Mouse (Mus musculus): ENCODE data around the gene Sncb. TPM values are rescaled to one million over a fixed set of nuclear protein-coding genes. Genes with fewer than 3 reads are reported as not detected.

Gene Sncb
- polyA plus RNA-seq, 1 experiment = 0.63 TPM

- 85% methylated on average over 3 of the region's 3 CpGs for WGBS
These were observed 14.7 kb upstream of the Sncb start for GRCm38 (mm10) chr13:54781086-54781485.

GRCm38 (mm10) chr13:54780592-54780991, 14.2 kb upstream of the Sncb start:
- no peak overlapping the region for H3K27ac ChIP-seq (ENCODE audit: insufficient read depth, low read depth, low read length)
- no peaks in the 10 kb centered on the region for H3K27me3 ChIP-seq (ENCODE audit: control insufficient read depth, insufficient read depth, low read length)
- no peak overlapping the region for H3K4me3 ChIP-seq (ENCODE audit: low read depth, low read length)
- WGBS = 79% methylated on average over 3 of the region's 3 CpGs
- TF ChIP-seq CTCF (IDR thresholded peaks at IDR 0.05; ENCODE audit: extremely low read depth, insufficient read length, insufficient replicate concordance, low read depth, low read length) (no peak), POLR2A (IDR thresholded peaks at IDR 0.05; ENCODE audit: low read depth, low read length) (no peak)
- H3K36me3 ChIP-seq (ENCODE audit: control insufficient read depth, insufficient read depth, low read length) = no peaks in the 10 kb centered on the region
- no peaks in the 10 kb centered on the region for H3K4me1 ChIP-seq (ENCODE audit: control insufficient read depth, insufficient read depth, insufficient read length, low read length)

More at GRCm38 (mm10) chr13:54781086-54781485, 14.7 kb upstream of the Sncb start:
- Histone ChIP-seq H3K4me3 (ENCODE audit: low read depth, low read length) (no peak overlapping the region), H3K27me3 (ENCODE audit: control insufficient read depth, insufficient read depth, low read length) (no peaks in the 10 kb centered on the region), H3K27ac (ENCODE audit: insufficient read depth, low read depth, low read length) (no peak overlapping the region), H3K4me1 (ENCODE audit: control insufficient read depth, insufficient read depth, insufficient read length, low read length) (no peaks in the 10 kb centered on the region), H3K36me3 (ENCODE audit: control insufficient read depth, insufficient read depth, low read length) (no peaks in the 10 kb centered on the region)
- no peak for TF ChIP-seq CTCF (IDR thresholded peaks at IDR 0.05; ENCODE audit: extremely low read depth, insufficient read length, insufficient replicate concordance, low read depth, low read length)

GRCm38 (mm10) chr13:54767012-54767411, 617 bp upstream of the Sncb start:
- H3K27ac ChIP-seq (ENCODE audit: insufficient read depth, low read depth, low read length) = no peak overlapping the region
- H3K4me1 ChIP-seq (ENCODE audit: control insufficient read depth, insufficient read depth, insufficient read length, low read length) = peaks cover 9% of the 10 kb centered on the region
- WGBS = 75% methylated on average over 4 of the region's 4 CpGs
- H3K36me3 ChIP-seq (ENCODE audit: control insufficient read depth, insufficient read depth, low read length) = no peaks in the 10 kb centered on the region
- peaks cover 20% of the 10 kb centered on the region for H3K27me3 ChIP-seq (ENCODE audit: control insufficient read depth, insufficient read depth, low read length)
- TF ChIP-seq POLR2A (IDR thresholded peaks at IDR 0.05; ENCODE audit: low read depth, low read length) = no peak
- no peak for TF ChIP-seq CTCF (IDR thresholded peaks at IDR 0.05; ENCODE audit: extremely low read depth, insufficient read length, insufficient replicate concordance, low read depth, low read length)
- H3K4me3 ChIP-seq (ENCODE audit: low read depth, low read length) = no peak overlapping the region

GRCm38 (mm10) chr13:54765281-54766191, 859 bp downstream of the Sncb start:
- peaks cover 20% of the 10 kb centered on the region for H3K27me3 ChIP-seq (ENCODE audit: control insufficient read depth, insufficient read depth, low read length)
- TF ChIP-seq POLR2A (IDR thresholded peaks at IDR 0.05; ENCODE audit: low read depth, low read length) (no peak), CTCF (IDR thresholded peaks at IDR 0.05; ENCODE audit: extremely low read depth, insufficient read length, insufficient replicate concordance, low read depth, low read length) (no peak)
- H3K27ac ChIP-seq (ENCODE audit: insufficient read depth, low read depth, low read length) = no peak overlapping the region
- 7% methylated on average over 44 of the region's 44 CpGs for WGBS
- peaks cover 9% of the 10 kb centered on the region for H3K4me1 ChIP-seq (ENCODE audit: control insufficient read depth, insufficient read depth, insufficient read length, low read length)
- H3K36me3 ChIP-seq (ENCODE audit: control insufficient read depth, insufficient read depth, low read length) = no peaks in the 10 kb centered on the region
- H3K4me3 ChIP-seq (ENCODE audit: low read depth, low read length) = peak overlapping the region; percentile 53

GRCm38 (mm10) chr13:54760906-54761305, 5.5 kb downstream of the Sncb start:
- H3K27me3 ChIP-seq (ENCODE audit: control insufficient read depth, insufficient read depth, low read length) = peaks cover 11% of the 10 kb centered on the region
- no peak for TF ChIP-seq CTCF (IDR thresholded peaks at IDR 0.05; ENCODE audit: extremely low read depth, insufficient read length, insufficient replicate concordance, low read depth, low read length)
- no peak for TF ChIP-seq POLR2A (IDR thresholded peaks at IDR 0.05; ENCODE audit: low read depth, low read length)
- no peak overlapping the region for H3K4me3 ChIP-seq (ENCODE audit: low read depth, low read length)
- H3K36me3 ChIP-seq (ENCODE audit: control insufficient read depth, insufficient read depth, low read length) = no peaks in the 10 kb centered on the region
- no peak overlapping the region for H3K27ac ChIP-seq (ENCODE audit: insufficient read depth, low read depth, low read length)
- 76% methylated on average over 7 of the region's 7 CpGs for WGBS
- H3K4me1 ChIP-seq (ENCODE audit: control insufficient read depth, insufficient read depth, insufficient read length, low read length) = peaks cover 12% of the 10 kb centered on the region

GRCm38 (mm10) chr13:54760164-54760795, 6.1 kb downstream of the Sncb start:
- WGBS = 66% methylated on average over 8 of the region's 8 CpGs
- no peak for TF ChIP-seq POLR2A (IDR thresholded peaks at IDR 0.05; ENCODE audit: low read depth, low read length)
- no peak for TF ChIP-seq CTCF (IDR thresholded peaks at IDR 0.05; ENCODE audit: extremely low read depth, insufficient read length, insufficient replicate concordance, low read depth, low read length)
- H3K27me3 ChIP-seq (ENCODE audit: control insufficient read depth, insufficient read depth, low read length) = peaks cover 4% of the 10 kb centered on the region

GRCm38 (mm10) chr13:54759496-54759895, 6.9 kb downstream of the Sncb start:
- Histone ChIP-seq H3K27ac (ENCODE audit: insufficient read depth, low read depth, low read length) (no peak overlapping the region), H3K36me3 (ENCODE audit: control insufficient read depth, insufficient read depth, low read length) (no peaks in the 10 kb centered on the region), H3K4me3 (ENCODE audit: low read depth, low read length) (no peak overlapping the region), H3K4me1 (ENCODE audit: control insufficient read depth, insufficient read depth, insufficient read length, low read length) (peaks cover 8% of the 10 kb centered on the region; the same call in 1 of the 2 replicates), H3K27me3 (ENCODE audit: control insufficient read depth, insufficient read depth, low read length) (no peaks in the 10 kb centered on the region)
- TF ChIP-seq POLR2A (IDR thresholded peaks at IDR 0.05; ENCODE audit: low read depth, low read length) (no peak), CTCF (IDR thresholded peaks at IDR 0.05; ENCODE audit: extremely low read depth, insufficient read length, insufficient replicate concordance, low read depth, low read length) (no peak)
- 28% methylated on average over 7 of the region's 7 CpGs for WGBS

More at GRCm38 (mm10) chr13:54760164-54760795, 6.1 kb downstream of the Sncb start:
- Histone ChIP-seq H3K4me1 (ENCODE audit: control insufficient read depth, insufficient read depth, insufficient read length, low read length) (peaks cover 8% of the 10 kb centered on the region; the same call in 1 of the 2 replicates), H3K27ac (ENCODE audit: insufficient read depth, low read depth, low read length) (no peak overlapping the region), H3K36me3 (ENCODE audit: control insufficient read depth, insufficient read depth, low read length) (no peaks in the 10 kb centered on the region), H3K4me3 (ENCODE audit: low read depth, low read length) (no peak overlapping the region)

All from small intestine, adult 2 months (tissue).